Mouse (Mus musculus) macrophage (primary cell): ENCODE data around the gene Dusp18. TPM values are rescaled to one million over a fixed set of nuclear protein-coding genes. Genes with fewer than 3 reads are reported as not detected.

ENCODE experiments used
- H3K27ac ChIP-seq: fragments of 350-480 bp; formaldehyde crosslinking; 2 replicates; pipeline ENCODE4 v1.9.0; 2021
- H3K36me3 ChIP-seq: fragments of 350-480 bp; formaldehyde crosslinking; 2 replicates; pipeline ENCODE4 v1.9.0; 2021; ENCODE audit errors: inconsistent target
- H3K4me3 ChIP-seq: fragments of 350-480 bp; formaldehyde crosslinking; 2 replicates; pipeline ENCODE4 v1.9.0; 2021; ENCODE audit errors: inconsistent target
- H3K79me2 ChIP-seq: fragments of 350-480 bp; formaldehyde crosslinking; 2 replicates; pipeline ENCODE4 v1.9.0; 2021; ENCODE audit errors: inconsistent target
- WGBS: methylation state at CpG from one replicate; pipeline ENCODE4 v1.1.7; 2026; ENCODE audit warnings: inconsistent platforms; ENCODE audit not compliant: missing documents; 5-methylcytosine and 5-hydroxymethylcytosine counted together
- polyA plus RNA-seq: library from polyadenylated mRNA; stranded (reverse); fragments of 250-400 nt; gene quantifications from 3 replicates; pipeline ENCODE4 v1.2.4, GENCODE M21; 2018; ENCODE audit warnings: inconsistent platforms
- total RNA-seq, 78 experiments: library from RNA; depleted of rRNA; stranded (reverse); fragments of 250-400 nt; gene quantifications; 1 replicate in 9 of 78; 2 replicates in 24 of 78; 3 replicates in 43 of 78; 4 replicates in 2 of 78; pipeline ENCODE4 v1.2.4; 2018; ENCODE audit warnings: inconsistent platforms in 56 of 78

Gene Dusp18
- total RNA-seq (2018; cell fraction: chromatin; rRNA removed), result 1 to 10 TPM in 5 of 26 experiments, under 1 TPM in 14, not detected in 7; 0.18 to 2.4 (median 0.49) TPM
- 1 to 10 TPM; 1.1 to 3.5 (median 1.9) TPM for total RNA-seq (2018; cell fraction: cytosol; rRNA removed)
- 1 to 10 TPM in 11 of 26 experiments, under 1 TPM in 15; 0.29 to 3.4 (median 0.92) TPM for total RNA-seq (2018; cell fraction: nucleus; rRNA removed)
- 1.5 to 2.8 TPM (median 1.5 TPM) in 3 replicates for polyA plus RNA-seq

DNA sequence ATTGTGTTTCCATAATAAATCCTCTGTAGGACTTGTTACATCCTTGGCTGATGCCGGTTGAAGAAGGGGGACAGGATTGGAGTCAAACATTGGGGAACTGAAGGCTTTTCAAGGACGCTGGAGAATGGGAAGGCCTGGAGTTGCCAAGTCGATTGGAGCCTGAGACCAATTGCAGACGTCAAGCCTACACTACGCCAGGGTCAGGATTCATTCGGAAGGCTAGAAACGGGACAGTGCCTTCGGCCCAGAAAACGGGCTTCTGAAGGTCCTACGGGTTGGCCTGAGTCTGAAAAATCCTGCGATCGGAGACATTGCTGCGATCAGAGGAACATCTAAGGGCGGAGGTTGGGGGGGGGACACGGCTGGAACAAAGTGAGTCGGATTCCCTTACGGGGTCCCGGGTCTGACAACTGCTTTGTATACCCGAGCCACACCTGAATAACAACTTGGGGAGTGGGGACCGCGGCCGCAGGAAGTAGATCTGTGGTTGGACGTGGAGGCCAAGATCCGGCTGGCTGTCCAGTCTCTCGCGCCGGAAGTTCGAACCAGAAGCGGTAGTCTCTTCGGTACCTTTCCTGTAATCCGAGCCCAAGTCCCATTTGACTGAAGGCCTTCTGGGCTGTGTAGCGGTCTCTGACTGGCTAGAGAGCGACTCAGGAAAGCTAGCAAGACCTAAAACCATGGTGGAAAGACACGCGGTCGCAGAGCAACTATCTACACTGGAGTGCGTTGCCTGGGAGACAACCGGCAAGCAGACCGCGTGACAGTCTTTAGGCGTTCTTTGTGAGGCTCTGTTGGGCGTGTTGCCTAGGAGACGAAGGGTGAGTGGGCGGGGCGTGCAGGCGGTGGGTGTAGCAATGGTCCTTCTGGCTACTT is at the start of gene Dusp18, which contains the start of gene 4921536K21Rik:
Dusp18 (plus strand) TSS at position 835 of the 876 bp plus-strand sequence.
4921536K21Rik (minus strand) TSS at position 693 of the 876 bp plus-strand sequence.
- H3K4me3 ChIP-seq, result peak within 1 kb of the TSS; percentile 48
- WGBS, result 18% methylated on average over 46 of the region's 46 CpGs
- H3K27ac ChIP-seq, result peak within 1 kb of the TSS; percentile 47
- H3K36me3 ChIP-seq, result no peaks in the 10 kb centered on the region
- no peaks in the 10 kb centered on the region for H3K79me2 ChIP-seq

- Histone ChIP-seq H3K79me2 (no peaks in the 10 kb centered on the region), H3K4me3 (no peak overlapping the region), H3K27ac (no peak overlapping the region), H3K36me3 (no peaks in the 10 kb centered on the region)
- 82% methylated on average over 2 of the region's 2 CpGs for WGBS
These were observed 48.7 kb upstream of the Dusp18 start for GRCm38 (mm10) chr11:3846351-3846750.

DNA sequence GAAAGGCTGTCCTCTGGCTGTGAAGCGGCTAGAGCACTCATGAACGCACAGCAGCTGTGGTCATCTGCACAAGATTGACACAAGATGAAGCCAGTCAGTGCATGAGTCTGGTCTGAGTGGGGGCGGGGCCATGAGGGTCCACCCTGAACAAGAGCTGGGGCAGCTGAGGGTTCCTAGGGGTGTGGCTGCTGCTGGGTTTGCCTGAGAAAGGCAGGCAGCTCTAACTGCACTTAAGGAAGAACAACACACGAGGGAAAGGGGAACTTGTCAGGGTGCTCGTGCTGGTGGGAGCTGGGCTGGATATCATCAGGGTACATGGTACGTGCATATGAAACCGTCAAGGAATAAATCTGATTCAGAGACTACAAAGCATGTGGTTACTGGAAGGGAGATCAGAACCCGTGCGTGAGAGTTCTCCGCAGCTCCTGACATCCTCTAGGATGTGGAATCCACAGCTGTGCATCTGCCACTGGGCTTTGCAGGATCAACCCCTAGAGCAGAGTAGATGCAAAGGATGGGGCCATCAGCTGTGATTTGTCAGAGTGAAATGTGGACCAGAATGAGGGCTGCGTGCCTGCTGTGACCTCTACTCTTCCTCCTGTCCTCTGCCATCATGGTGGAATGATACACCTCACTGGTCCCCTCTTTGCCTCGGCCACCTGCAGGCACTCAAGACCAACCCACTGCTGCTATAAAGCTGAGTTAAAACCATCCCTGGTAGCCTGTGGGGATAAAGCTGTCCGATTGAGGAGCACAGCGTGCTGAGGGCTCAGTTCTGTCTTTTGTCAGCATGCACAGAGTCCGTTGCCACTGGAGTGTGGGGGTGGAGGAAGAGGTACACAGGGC is 45.3 kb upstream of the Dusp18 start:
- Histone ChIP-seq H3K36me3 (no peaks in the 10 kb centered on the region), H3K4me3 (no peak overlapping the region), H3K27ac (no peak overlapping the region), H3K79me2 (no peaks in the 10 kb centered on the region)
- WGBS, result 73% methylated on average over 15 of the region's 15 CpGs

DNA sequence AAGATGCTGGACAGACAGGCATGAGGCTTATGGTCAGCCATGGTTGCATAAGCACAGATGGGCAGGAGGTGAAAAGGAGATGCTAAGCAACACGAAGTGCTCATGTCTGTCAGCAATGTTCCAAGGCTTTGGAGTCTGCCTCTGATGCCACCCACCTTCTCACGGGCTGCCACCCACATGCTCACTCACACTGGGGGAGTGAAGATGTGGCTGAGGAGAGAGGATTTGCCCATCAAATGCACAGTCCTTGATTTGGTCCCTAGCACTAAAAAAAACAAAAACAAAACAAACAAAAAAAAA is 44.8 kb upstream of the Dusp18 start:
- no peaks in the 10 kb centered on the region for H3K36me3 ChIP-seq
- no peak overlapping the region for H3K27ac ChIP-seq
- no peak overlapping the region for H3K4me3 ChIP-seq
- no peaks in the 10 kb centered on the region for H3K79me2 ChIP-seq
- 94% methylated on average over 2 of the region's 2 CpGs for WGBS

- WGBS, result 83% methylated on average over 5 of the region's 5 CpGs
These were observed 44.2 kb upstream of the Dusp18 start for GRCm38 (mm10) chr11:3850746-3851277.

GRCm38 (mm10) chr11:3851872-3852271 is 43.2 kb upstream of the Dusp18 start:
- Histone ChIP-seq H3K36me3 (no peaks in the 10 kb centered on the region), H3K79me2 (no peaks in the 10 kb centered on the region), H3K4me3 (no peak overlapping the region), H3K27ac (no peak overlapping the region)
- 95% methylated on average over 4 of the region's 4 CpGs for WGBS

More at GRCm38 (mm10) chr11:3850746-3851277, 44.2 kb upstream of the Dusp18 start:
- no peaks in the 10 kb centered on the region for H3K36me3 ChIP-seq
- no peak overlapping the region for H3K27ac ChIP-seq
- H3K4me3 ChIP-seq, result no peak overlapping the region
- H3K79me2 ChIP-seq, result no peaks in the 10 kb centered on the region

DNA sequence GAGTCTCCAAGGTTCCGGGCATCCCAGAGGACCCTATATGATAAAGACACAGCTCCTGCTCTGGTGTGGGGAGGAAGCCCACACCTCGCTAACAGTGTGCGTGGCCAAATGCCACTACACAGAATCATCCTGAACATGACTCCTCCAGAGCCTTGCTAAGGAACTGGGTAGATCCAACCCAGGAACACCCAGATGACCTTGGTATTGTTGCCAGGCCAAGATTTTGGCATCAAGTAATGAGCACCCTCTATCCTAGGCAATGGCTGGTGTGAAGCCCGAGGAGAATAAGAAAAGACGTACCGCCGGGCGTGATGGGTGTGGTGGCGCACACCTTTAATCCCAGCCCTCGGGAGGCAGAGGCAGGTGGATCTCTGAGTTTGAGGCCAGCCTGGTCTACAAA is 42.0 kb upstream of the Dusp18 start:
- WGBS, result 94% methylated on average over 8 of the region's 10 CpGs
- no peaks in the 10 kb centered on the region for H3K36me3 ChIP-seq
- no peak overlapping the region for H3K27ac ChIP-seq
- no peak overlapping the region for H3K4me3 ChIP-seq
- no peaks in the 10 kb centered on the region for H3K79me2 ChIP-seq

DNA sequence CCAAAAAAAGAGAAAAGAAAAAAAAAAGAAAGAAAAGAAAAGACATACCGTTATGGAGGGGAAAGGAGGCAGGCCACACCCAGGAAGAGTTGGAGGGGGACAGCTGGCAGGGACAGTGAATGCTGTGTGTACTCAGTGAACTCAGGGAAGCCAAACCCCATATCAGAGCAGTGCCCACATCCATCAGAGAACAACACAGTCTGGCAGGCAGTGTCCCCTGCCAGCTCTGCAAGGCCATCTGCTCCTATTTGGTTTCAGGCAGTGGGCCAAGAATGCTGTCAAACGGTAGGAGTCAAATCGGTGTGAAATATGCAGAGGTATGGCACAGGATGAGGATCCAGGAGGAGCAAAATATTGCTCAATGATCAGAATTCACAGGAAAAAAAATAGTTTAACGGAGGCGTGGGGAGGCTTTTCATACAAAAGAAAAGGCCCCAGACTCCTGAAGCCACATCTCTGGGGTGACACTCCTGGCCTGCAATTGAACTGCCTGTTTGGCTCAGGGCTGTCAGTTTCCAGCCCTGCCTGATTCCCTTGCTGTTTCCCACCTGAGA is 41.5 kb upstream of the Dusp18 start:
- Histone ChIP-seq H3K79me2 (no peaks in the 10 kb centered on the region), H3K36me3 (no peaks in the 10 kb centered on the region), H3K27ac (no peak overlapping the region), H3K4me3 (no peak overlapping the region)
- WGBS, result 32% methylated on average over 5 of the region's 5 CpGs

GRCm38 (mm10) chr11:3854156-3854555 is 40.9 kb upstream of the Dusp18 start:
- Histone ChIP-seq H3K4me3 (no peak overlapping the region), H3K79me2 (no peaks in the 10 kb centered on the region), H3K27ac (no peak overlapping the region), H3K36me3 (no peaks in the 10 kb centered on the region)
- WGBS, result 88% methylated on average over 3 of the region's 3 CpGs

- H3K27ac ChIP-seq, result no peak overlapping the region
- H3K36me3 ChIP-seq, result no peaks in the 10 kb centered on the region
- H3K79me2 ChIP-seq, result no peaks in the 10 kb centered on the region
- no peak overlapping the region for H3K4me3 ChIP-seq
- WGBS, result 92% methylated on average over 5 of the region's 5 CpGs
These were observed 39.2 kb upstream of the Dusp18 start for GRCm38 (mm10) chr11:3855846-3856245.

DNA sequence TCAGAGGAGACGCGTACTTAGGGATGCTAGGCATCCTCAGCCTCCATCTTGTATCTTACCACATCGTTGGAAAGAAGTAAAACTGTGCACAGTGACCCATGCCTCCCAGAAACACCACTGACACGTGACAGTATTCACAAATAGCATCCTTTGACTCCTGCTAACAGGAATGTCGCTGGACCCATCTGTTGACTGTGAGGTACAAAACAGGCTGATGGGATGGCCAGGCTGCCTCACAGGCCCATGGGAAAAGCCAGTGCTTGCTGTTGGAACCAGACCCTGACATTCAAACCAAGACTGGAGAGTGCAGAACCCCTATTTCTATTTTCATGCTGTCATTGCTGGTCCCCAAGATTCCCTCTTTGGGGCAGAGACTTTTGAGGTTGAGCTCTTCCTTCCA is 37.1 kb upstream of the Dusp18 start:
- Histone ChIP-seq H3K4me3 (no peak overlapping the region), H3K79me2 (no peaks in the 10 kb centered on the region; the same call in 1 of the 2 replicates), H3K36me3 (no peaks in the 10 kb centered on the region), H3K27ac (no peak overlapping the region)
- WGBS, result 89% methylated on average over 5 of the region's 5 CpGs

DNA sequence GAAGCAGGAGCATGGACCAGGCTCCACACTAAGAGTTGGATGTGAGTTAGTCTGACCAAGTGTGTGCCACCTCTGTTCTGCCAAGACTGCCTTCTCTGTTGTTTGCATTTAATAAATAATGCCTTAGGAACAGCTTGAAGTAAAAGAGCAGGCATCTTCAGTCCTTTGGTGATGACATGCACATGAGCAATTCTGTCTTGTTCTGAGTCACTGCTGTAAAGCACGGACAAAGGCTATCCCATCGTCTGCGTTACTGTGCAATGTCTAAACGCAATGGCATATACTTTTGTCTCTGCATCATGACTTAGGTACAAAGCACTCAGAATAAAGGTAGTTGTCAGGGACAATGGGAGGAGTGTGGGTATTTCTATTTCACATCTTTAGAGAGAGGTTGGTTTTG is 35.3 kb upstream of the Dusp18 start:
- Histone ChIP-seq H3K79me2 (no peaks in the 10 kb centered on the region; the same call in 1 of the 2 replicates), H3K36me3 (no peaks in the 10 kb centered on the region), H3K4me3 (no peak overlapping the region), H3K27ac (no peak overlapping the region)
- WGBS, result 95% methylated on average over 4 of the region's 4 CpGs

DNA sequence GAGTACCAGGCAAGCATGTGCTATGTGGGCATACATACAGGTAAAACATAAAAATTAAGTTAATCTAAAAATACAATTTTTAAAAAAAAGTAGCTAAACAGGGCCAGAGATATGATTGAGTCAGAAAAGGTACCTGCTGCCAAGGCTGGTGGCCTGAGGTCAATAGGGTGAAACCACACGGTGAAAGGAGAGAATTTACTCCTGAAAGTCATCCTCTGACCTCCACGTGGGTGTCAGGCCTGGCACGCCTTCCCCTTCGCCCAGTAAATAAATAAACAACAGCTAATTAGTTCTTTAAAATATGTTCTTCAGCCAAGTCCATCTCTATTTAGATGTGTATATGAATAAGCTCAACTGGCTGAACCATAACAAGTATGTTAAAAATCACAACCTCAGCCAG is 34.7 kb upstream of the Dusp18 start:
- Histone ChIP-seq H3K79me2 (no peaks in the 10 kb centered on the region; the same call in 1 of the 2 replicates), H3K36me3 (no peaks in the 10 kb centered on the region), H3K27ac (no peak overlapping the region), H3K4me3 (no peak overlapping the region)
- WGBS, result 79% methylated on average over 4 of the region's 4 CpGs
